Mouse (Mus musculus) G1E-ER4 (cell line): Measurements from ENCODE around the gene Mrpl28. TPM values are rescaled to one million over a fixed set of nuclear protein-coding genes. Genes with fewer than 3 reads are reported as not detected.

ENCODE experiments used
- GATA1 ChIP-seq: IDR thresholded peaks from one replicate; pipeline ENCODE4 v1.8.0; 2012; ENCODE audit warnings: low read length, inconsistent platforms
- polyA plus RNA-seq: library from polyadenylated mRNA; stranded (reverse); fragments of >175 nt; gene quantifications from 2 replicates; pipeline ENCODE4 v1.2.3, GENCODE M21; 2012

Gene Mrpl28
- polyA plus RNA-seq, 1 experiment = 257 TPM

DNA sequence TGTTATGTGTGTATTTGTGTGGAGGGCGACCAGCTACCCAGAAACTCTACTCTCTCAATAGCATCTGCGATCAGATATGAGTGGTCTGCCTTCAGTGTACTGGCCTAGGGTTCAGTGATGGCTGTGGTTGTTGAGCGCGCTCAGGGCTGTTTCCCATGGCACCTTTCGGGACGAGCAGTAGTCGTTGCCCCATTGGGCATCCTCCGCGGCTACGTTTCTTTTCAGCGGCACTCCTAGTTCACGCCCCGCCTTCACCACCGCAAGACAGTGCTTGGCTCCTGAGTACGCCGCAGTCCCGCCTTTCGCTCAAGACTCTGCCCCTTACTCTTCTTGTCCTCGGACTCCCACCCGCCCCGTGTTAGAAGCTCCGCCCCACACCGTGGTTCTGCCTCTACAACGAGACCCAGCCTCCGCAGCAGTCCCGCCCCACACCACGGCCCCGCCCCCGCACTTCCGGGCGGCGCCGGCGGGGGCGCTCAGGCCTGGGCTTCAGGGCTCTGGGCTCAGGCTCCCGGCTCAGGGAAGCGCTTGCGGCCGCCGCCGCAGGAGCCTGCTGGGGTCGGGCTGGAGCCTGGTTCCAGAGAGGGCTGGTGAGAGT is 15.0 kb downstream of the Mrpl28 start, which contains the start of gene Axin1:
TSS of gene Axin1 (plus strand) at position 450 of the 598 bp plus-strand sequence.
- TF ChIP-seq GATA1 = no peak

GRCm38 (mm10) chr17:26138901-26139381 is 15.6 kb downstream of the Mrpl28 start:
- TF ChIP-seq GATA1 = no peak

- no peak for TF ChIP-seq GATA1
Observed at GRCm38 (mm10) chr17:26142796-26143195, 19.5 kb downstream of the Mrpl28 start.

GRCm38 (mm10) chr17:26143386-26143785 is 20.1 kb downstream of the Mrpl28 start:
- TF ChIP-seq GATA1 = no peak

DNA sequence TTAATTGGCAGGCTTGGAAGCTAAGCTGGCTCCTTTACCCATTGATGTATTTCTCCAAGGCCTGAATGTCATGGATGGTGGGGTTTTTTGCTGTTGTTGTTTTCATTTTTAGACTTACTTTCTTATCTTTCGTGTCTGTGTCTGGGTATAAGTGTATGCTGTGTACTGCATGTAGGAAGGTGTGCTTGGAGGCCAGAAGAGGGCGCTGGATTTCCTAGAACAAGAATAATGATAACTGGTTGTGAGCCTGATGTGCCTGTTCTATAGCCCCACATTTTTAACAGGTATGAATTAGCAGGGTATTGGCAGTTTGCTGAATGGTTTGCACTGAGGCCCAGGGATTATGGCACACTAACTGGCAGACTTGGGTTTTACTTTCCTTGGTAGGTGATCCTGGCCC is 25.8 kb downstream of the Mrpl28 start:
- TF ChIP-seq GATA1 = no peak

DNA sequence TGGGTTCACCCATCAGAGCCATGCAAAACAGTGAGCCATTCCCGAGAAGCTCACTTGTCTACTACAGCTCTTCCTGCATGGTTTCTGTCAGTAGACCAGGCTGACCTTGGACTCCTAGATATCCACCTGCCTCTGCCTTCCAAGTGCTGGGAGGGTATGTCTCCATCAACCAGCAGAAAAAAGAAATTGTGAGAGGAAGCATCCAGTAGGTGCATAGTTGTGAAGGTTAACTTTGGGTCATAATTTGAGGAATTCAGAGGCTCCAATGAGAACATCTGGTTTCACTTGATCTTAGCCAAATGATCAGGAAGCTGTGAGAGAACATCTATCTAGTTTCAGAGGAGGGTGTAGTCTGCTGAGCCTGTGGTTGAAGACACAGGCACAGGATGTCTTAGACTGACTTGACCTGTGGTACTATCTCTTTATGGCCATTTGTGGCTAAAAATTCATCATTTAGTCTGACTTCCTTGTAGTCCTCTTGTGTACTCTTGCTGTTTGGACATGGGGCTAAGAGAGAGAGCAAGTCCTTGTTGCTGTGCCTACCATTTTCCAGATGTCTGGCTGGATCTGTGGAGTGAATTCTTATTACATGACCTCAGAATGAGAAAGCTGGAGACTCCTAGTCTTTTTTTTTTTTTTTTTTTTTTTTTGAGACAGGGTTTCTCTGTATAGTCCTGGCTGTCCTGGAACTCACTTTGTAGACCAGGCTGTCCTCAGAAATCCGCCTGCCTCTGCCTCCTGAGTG is 28.8 kb downstream of the Mrpl28 start:
- no peak for TF ChIP-seq GATA1

GRCm38 (mm10) chr17:26162736-26163135 is 39.4 kb downstream of the Mrpl28 start:
- no peak for TF ChIP-seq GATA1

GRCm38 (mm10) chr17:26168039-26168438 is 44.7 kb downstream of the Mrpl28 start:
- TF ChIP-seq GATA1 = no peak

Other genes with a start within 250 kb of the Mrpl28 start
- gene Mettl26, start 248.4 kb upstream of the Mrpl28 start, polyA plus RNA-seq = 67.3 and 82.1 TPM in 2 replicates
- 1.6 and 1.9 TPM in 2 replicates for gene Wfikkn1, start 242.6 kb upstream of the Mrpl28 start, polyA plus RNA-seq
- 12.9 and 13.4 TPM in 2 replicates for gene Rab40c, start 203.8 kb upstream of the Mrpl28 start, polyA plus RNA-seq
- gene Pigq, start 178.6 kb upstream of the Mrpl28 start, polyA plus RNA-seq = 89.1 and 149 TPM in 2 replicates
- gene Nhlrc4, start 178.5 kb upstream of the Mrpl28 start, polyA plus RNA-seq = 0.31 and 0.85 TPM in 2 replicates
- 0.12 and 0.15 TPM in 2 replicates for gene A930017K11Rik, start 170.9 kb upstream of the Mrpl28 start, polyA plus RNA-seq
- gene Capn15, start 137.7 kb upstream of the Mrpl28 start, polyA plus RNA-seq = 46.6 and 49.5 TPM in 2 replicates
- 12.7 and 17.0 TPM in 2 replicates for gene Rab11fip3, start 53.9 kb upstream of the Mrpl28 start, polyA plus RNA-seq
- gene Decr2, start 33.2 kb upstream of the Mrpl28 start, polyA plus RNA-seq = 0.24 and 0.41 TPM in 2 replicates
- gene Nme4, start 27.9 kb upstream of the Mrpl28 start, polyA plus RNA-seq = 120 and 155 TPM in 2 replicates
- gene Tmem8, start 10.2 kb upstream of the Mrpl28 start, polyA plus RNA-seq = 1.8 and 2.1 TPM in 2 replicates
- 45.3 and 47.1 TPM in 2 replicates for gene Axin1, start 15.2 kb downstream of the Mrpl28 start, polyA plus RNA-seq
- 3.8 and 5.2 TPM in 2 replicates for gene Pdia2, start 75.6 kb downstream of the Mrpl28 start, polyA plus RNA-seq
- gene Rgs11, start 79.5 kb downstream of the Mrpl28 start, polyA plus RNA-seq = 8.4 and 8.7 TPM in 2 replicates
- 31.2 and 41.8 TPM in 2 replicates for gene Arhgdig, start 84.3 kb downstream of the Mrpl28 start, polyA plus RNA-seq
- gene Fam234a, start 120.7 kb downstream of the Mrpl28 start, polyA plus RNA-seq = 2.9 and 4.5 TPM in 2 replicates
- gene Luc7l, start 129.4 kb downstream of the Mrpl28 start, polyA plus RNA-seq = 50.6 and 64.4 TPM in 2 replicates